Mouse (Mus musculus) intestine, embryonic 16.5 days (tissue): ENCODE data around the gene Drap1. TPM values are rescaled to one million over a fixed set of nuclear protein-coding genes. Genes with fewer than 3 reads are reported as not detected.

Experiments used
- ATAC-seq: fragments of 200-750 bp; cut with Nextera tagmentation; 2 replicates; pipeline ENCODE4 v1.8.0; 2017; ENCODE audit warnings: moderate TSS enrichment, moderate library complexity
- H3K27ac ChIP-seq: fragments of 300-500 bp; sonication (generic); 2 replicates; pipeline ENCODE4 v1.5.1; 2014; ENCODE audit warnings: mild to moderate bottlenecking, low read length
- H3K27me3 ChIP-seq: fragments of 300-500 bp; sonication (generic); replicated peaks from 2 replicates; pipeline ENCODE4 v1.6.1; 2014; ENCODE audit warnings: low read length, control low read depth, mixed read lengths; ENCODE audit not compliant: control insufficient read depth, insufficient read depth
- H3K36me3 ChIP-seq: fragments of 300-500 bp; sonication (generic); 2 replicates; pipeline ENCODE4 v1.6.1; 2014; ENCODE audit warnings: low read length, control low read depth; ENCODE audit not compliant: control insufficient read depth, insufficient read depth
- H3K4me1 ChIP-seq: fragments of 300-500 bp; sonication (generic); 2 replicates; pipeline ENCODE4 v1.6.1; 2014; ENCODE audit warnings: low read length, control low read depth, mixed read lengths; ENCODE audit not compliant: control insufficient read depth, insufficient read depth
- H3K4me2 ChIP-seq: fragments of 300-500 bp; sonication (generic); 2 replicates; pipeline ENCODE4 v1.6.1; 2014; ENCODE audit warnings: low read depth, low read length, control low read depth
- H3K4me3 ChIP-seq: fragments of 300-500 bp; sonication (generic); 2 replicates; pipeline ENCODE4 v1.5.1; 2014; ENCODE audit warnings: mild to moderate bottlenecking, low read length
- H3K9ac ChIP-seq: fragments of 300-500 bp; sonication (generic); 2 replicates; pipeline ENCODE4 v1.6.1; 2014; ENCODE audit warnings: low read depth, low read length
- H3K9me3 ChIP-seq: fragments of 300-500 bp; sonication (generic); 2 replicates; pipeline ENCODE4 v1.6.1; 2016; ENCODE audit warnings: low read length, control low read depth; ENCODE audit not compliant: control insufficient read depth
- WGBS: fragments of 180-500 bp; shearing (Covaris S2); extraction: QIAGEN DNeasy Blood & Tissue Kit; methylation state at CpG from one replicate; pipeline ENCODE4 v1.1.7; 2014; 5-methylcytosine and 5-hydroxymethylcytosine counted together
- polyA plus RNA-seq: library from polyadenylated mRNA; unstranded; fragments of >200 nt; fragmentation: Nextera tagmentation; extraction: Ambion mirVana; gene quantifications from 2 replicates; pipeline ENCODE4 v1.2.1, GENCODE M21; 2015

Gene Drap1
- polyA plus RNA-seq, 1 experiment from 2014 or later = 180 TPM

DNA sequence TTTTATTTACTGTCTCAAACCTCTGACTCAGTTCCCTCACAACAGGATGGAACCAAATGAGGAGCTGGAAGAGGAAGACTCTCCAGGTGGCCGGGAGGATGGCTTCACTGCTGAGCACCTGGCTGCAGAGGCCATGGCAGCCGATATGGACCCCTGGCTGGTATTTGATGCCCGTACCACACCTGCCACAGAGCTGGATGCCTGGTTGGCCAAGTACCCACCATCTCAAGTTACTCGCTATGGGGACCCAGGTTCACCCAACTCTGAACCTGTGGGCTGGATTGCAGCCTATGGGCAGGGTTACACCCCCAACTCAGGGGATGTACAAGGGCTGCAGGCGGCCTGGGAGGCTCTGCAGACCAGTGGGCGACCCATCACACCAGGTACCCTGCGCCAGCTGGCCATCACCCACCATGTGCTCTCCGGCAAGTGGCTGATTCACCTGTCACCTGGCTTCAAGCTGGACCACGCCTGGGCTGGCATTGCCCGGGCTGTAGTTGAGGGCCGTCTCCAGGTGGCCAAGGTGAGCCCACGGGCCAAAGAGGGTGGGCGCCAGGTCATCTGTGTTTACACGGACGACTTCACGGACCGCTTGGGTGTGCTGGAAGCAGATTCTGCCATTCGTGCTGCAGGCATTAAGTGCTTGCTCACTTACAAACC is 1.3 kb upstream of the Drap1 start:
- Histone ChIP-seq H3K4me2 (peak overlapping the region; percentile 86), H3K27me3 (no peaks in the 10 kb centered on the region), H3K36me3 (peaks cover 9% of the 10 kb centered on the region; the same call in 1 of the 2 replicates), H3K4me3 (peak overlapping the region; percentile 81), H3K9ac (peak overlapping the region; percentile 93), H3K27ac (peak overlapping the region; percentile 78), H3K9me3 (no peaks in the 10 kb centered on the region), H3K4me1 (peaks cover 21% of the 10 kb centered on the region)
- ATAC-seq = no peak
- 84% methylated on average over 18 of the region's 18 CpGs for WGBS

DNA sequence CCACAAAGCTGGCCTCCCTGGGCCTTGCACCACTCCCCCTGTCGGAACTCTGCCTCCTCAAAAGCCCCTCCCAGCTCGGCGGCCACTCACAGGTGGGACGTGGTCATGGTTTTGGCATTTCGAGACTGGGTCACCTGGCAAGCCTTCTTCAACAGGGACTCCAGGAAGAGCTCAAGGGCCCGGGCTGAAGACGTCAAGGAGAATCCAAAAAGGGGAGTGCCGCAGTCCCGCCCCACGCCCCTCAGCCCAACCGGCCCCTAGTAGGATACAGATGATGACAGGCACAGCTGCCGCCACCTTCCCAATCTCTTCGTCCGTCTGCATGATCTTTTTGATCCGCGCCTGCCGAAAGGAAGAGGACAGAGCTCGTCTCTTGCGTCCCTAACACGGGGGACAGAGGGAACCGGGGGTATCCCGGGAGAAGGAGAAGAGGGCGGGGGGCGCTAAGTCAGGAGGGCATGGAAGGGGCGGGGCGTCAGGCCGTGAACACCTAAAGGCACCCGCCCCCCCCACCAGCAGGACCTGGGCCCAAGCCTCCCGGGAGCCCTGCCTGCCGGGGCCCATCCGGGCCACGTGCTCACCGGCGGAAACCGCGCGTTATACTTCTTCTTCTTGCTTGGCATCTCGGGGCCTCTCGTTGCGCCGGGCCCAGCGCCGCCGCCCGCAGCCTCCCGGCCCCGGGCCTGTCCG is 542 bp downstream of the Drap1 start:
- H3K9ac ChIP-seq = peak overlapping the region; percentile 90
- peaks cover 9% of the 10 kb centered on the region; the same call in 1 of the 2 replicates for H3K36me3 ChIP-seq
- H3K27ac ChIP-seq = peak overlapping the region; percentile 89
- no peaks in the 10 kb centered on the region for H3K27me3 ChIP-seq
- H3K4me3 ChIP-seq = peak overlapping the region; percentile 81
- peak; percentile 76 for ATAC-seq
- H3K9me3 ChIP-seq = no peaks in the 10 kb centered on the region
- H3K4me1 ChIP-seq = peaks cover 21% of the 10 kb centered on the region
- WGBS = 0% methylated on average over 44 of the region's 48 CpGs
- peak overlapping the region; percentile 87 for H3K4me2 ChIP-seq

DNA sequence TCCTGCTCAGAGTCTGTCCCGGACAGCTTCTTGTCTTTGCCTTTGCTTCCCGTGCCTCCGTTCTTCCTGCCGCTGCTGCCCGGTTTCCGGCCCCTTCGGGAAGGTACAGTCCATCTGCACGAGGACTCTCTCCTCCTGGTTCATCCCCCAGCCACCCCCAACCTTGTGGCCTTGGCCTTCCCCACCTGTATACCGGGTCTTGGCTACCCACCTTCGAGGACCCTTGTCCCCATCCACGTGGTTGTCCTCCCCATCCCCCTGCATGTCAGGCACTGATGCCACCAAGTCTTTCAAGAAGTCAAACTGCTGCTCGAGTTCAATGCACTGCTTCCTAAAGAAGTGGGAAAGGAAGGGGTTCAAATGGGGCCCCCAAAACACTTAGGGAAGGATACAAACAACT is 1.2 kb downstream of the Drap1 start:
- H3K9me3 ChIP-seq = no peaks in the 10 kb centered on the region
- H3K27me3 ChIP-seq = no peaks in the 10 kb centered on the region
- peak overlapping the region; percentile 87 for H3K4me2 ChIP-seq
- peaks cover 9% of the 10 kb centered on the region; the same call in 1 of the 2 replicates for H3K36me3 ChIP-seq
- peak overlapping the region; percentile 90 for H3K9ac ChIP-seq
- H3K27ac ChIP-seq = peak overlapping the region; percentile 89
- ATAC-seq = no peak
- H3K4me3 ChIP-seq = peak overlapping the region; percentile 81
- WGBS = 61% methylated on average over 12 of the region's 12 CpGs
- H3K4me1 ChIP-seq = peaks cover 21% of the 10 kb centered on the region

DNA sequence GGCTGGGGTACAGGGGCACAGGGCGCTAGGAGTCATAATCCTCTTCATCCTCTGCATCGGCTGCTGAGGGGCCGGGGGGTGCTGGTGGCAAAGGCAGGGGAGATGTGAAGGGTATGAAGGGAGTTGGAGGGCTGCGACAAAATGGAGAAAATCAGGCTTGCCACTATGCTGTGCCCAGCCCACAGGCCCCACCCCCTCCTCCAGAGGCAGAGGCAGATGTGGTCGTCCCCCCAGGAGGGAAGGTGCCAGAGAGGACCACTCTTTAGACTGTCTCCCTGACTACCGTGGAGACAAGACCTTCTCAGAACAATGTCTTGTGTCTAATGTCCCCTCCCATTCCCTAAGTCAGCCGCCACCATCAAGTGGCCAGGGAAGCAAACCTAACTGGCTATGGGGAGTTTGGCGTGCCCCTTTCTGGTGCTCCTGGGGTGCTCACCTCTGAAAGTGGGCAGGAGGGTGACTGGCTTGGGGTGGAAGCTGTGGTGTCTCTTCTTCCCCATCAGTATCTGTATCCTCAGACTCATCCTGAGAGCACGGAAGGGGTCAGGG is 1.8 kb downstream of the Drap1 start:
- ATAC-seq = no peak
- 83% methylated on average over 9 of the region's 9 CpGs for WGBS
- peak overlapping the region; percentile 81 for H3K4me3 ChIP-seq

DNA sequence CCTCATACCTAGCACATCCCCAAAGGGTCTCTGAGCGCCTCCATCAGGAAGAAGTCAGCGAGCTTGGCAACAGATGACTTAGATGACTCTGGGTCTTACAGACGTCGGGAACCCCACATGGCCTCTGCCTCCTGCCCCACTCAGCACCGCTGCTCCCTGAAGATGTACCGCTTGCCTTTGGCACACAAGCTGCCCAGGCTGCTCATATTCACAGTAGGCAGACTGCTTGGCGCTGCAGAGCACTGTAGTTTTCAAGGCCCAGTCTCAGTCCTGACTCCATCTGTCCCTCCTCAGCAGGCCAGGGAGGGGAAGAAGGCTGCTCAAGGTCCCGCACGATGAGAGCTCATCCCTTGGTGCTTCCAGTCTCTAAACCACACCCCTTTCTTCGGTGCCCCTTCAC is 2.5 kb downstream of the Drap1 start:
- ATAC-seq = no peak

More for the DNA sequence above, 1.8 kb downstream of the Drap1 start:
- Histone ChIP-seq H3K27me3 (no peaks in the 10 kb centered on the region), H3K9me3 (no peaks in the 10 kb centered on the region), H3K4me1 (peaks cover 21% of the 10 kb centered on the region), H3K27ac (no peak overlapping the region), H3K4me2 (peak overlapping the region; percentile 87), H3K36me3 (peaks cover 9% of the 10 kb centered on the region; the same call in 1 of the 2 replicates), H3K9ac (peak overlapping the region; percentile 90)

DNA sequence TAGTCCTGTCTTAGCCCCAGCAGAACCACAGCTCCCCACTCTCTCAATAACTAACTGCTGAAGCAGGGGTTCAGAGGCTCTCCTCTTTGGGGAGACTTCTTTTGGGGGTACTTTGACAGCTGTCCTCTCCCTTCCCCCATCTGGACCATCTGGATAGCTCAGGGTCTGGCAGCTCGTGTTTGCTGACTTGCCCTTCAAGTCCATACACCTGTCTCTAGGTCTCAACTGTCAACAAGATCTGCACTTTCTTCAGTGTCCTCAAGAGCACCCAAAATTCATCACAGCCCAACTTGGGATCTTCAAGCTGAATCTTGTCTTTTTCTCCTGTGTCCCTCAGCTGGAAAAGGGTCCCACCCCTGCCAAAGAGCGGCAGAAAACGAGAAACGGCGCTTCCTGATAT is 3.0 kb downstream of the Drap1 start:
- no peak for ATAC-seq
- Histone ChIP-seq H3K27me3 (no peaks in the 10 kb centered on the region), H3K27ac (no peak overlapping the region), H3K4me2 (no peak overlapping the region), H3K9me3 (no peaks in the 10 kb centered on the region), H3K9ac (no peak overlapping the region), H3K4me1 (peaks cover 21% of the 10 kb centered on the region), H3K36me3 (0 out of 2 replicates have a peak, but pooled peaks cover 5% of the 10 kb centered on the region), H3K4me3 (no peak overlapping the region)
- 83% methylated on average over 5 of the region's 5 CpGs for WGBS

More for the DNA sequence above, 2.5 kb downstream of the Drap1 start:
- Histone ChIP-seq H3K27me3 (no peaks in the 10 kb centered on the region), H3K36me3 (peaks cover 9% of the 10 kb centered on the region; the same call in 1 of the 2 replicates), H3K4me3 (no peak overlapping the region), H3K4me1 (peaks cover 21% of the 10 kb centered on the region), H3K9ac (no peak overlapping the region), H3K4me2 (no peak overlapping the region), H3K27ac (no peak overlapping the region), H3K9me3 (no peaks in the 10 kb centered on the region)
- WGBS = 83% methylated on average over 10 of the region's 10 CpGs

DNA sequence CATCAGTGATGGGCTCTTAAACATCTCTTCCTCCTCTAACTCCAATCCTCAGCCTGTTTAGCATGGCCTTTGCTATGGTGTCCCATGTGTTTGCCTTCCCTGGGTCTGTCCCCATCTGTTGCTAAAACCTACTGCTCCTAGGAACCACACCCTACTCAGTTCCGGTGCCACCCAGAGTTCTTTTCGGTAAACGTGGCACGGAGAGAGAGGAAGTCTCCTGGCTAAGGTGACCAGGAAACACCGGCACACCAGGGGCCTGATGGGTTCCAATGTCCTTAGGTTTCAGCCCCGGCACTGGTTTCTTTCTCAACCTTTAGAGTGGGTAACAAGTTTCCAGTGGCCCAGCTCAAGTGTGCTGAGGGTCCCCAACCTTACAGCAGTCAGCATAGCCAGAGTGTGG is 4.2 kb downstream of the Drap1 start:
- Histone ChIP-seq H3K9me3 (no peaks in the 10 kb centered on the region), H3K9ac (no peak overlapping the region), H3K4me3 (no peak overlapping the region), H3K36me3 (no peaks in the 10 kb centered on the region), H3K4me1 (peaks cover 12% of the 10 kb centered on the region), H3K27me3 (no peaks in the 10 kb centered on the region), H3K27ac (no peak overlapping the region), H3K4me2 (no peak overlapping the region)
- WGBS = 91% methylated on average over 6 of the region's 6 CpGs
- no peak for ATAC-seq

DNA sequence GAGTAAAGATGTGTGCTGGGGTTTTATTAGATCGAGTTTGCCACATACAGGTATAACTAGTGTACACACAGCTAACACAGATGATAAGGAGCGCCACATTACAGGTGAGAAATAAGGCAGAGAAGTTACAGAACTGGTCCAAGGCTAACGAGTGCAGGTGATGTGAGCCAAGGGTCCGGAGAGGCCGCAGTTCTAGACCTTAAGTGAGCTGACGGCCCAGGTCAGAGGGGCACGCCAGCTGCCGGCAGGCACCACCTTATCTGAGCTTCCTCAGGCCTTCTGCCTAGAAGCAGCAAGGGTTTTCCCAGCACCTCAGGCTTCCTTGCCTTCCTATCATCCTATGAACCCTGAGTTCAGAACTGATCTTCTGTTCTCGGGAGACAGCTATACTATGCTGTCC is 5.1 kb downstream of the Drap1 start:
- Histone ChIP-seq H3K36me3 (no peaks in the 10 kb centered on the region), H3K27ac (no peak overlapping the region), H3K4me1 (peaks cover 12% of the 10 kb centered on the region), H3K27me3 (no peaks in the 10 kb centered on the region), H3K9ac (no peak overlapping the region), H3K4me3 (no peak overlapping the region), H3K9me3 (no peaks in the 10 kb centered on the region), H3K4me2 (no peak overlapping the region)
- WGBS = 86% methylated on average over 9 of the region's 9 CpGs
- ATAC-seq = no peak

DNA sequence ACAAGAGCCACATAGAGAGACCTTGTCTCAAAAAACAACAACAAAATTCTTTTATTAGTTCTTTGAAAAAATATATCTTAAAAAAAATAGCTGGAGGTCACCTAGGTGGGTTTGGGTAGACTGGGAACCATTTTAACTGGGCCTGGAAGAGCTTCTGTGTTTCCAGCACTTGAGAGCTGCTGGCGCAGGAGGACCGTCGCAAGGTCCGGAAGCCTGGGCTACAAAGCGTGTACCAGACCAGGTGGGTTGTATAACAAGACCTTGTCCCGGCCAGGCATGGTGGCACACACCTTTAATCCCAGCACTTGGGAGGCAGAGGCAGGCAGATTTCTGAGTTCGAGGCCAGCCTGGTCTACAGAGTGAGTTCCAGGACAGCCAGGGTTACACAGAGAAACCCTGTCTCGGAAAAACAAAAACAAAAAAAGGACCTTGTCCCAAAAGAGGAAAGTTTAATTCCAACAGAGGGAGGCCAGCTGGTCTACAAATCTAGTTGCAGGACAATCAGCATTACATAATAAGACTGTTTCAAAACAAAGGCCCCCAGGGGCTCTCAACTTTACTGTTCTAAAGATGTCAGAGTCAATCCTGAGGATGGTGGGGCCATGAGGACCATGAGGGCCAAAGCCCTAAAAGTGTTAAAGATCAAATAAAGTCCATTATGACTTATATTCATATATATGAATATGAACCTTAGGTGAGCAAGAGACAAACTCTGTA is 5.9 kb downstream of the Drap1 start:
- WGBS = 90% methylated on average over 8 of the region's 8 CpGs
- H3K36me3 ChIP-seq = no peaks in the 10 kb centered on the region

More for the DNA sequence above, 5.9 kb downstream of the Drap1 start:
- no peak for ATAC-seq
- no peak overlapping the region for H3K4me2 ChIP-seq
- H3K4me1 ChIP-seq = peaks cover 11% of the 10 kb centered on the region
- no peak overlapping the region for H3K9ac ChIP-seq
- no peaks in the 10 kb centered on the region for H3K9me3 ChIP-seq
- no peaks in the 10 kb centered on the region for H3K27me3 ChIP-seq
- no peak overlapping the region for H3K27ac ChIP-seq
- no peak overlapping the region for H3K4me3 ChIP-seq
